Mouse (Mus musculus) heart, adult 9 months (tissue): ENCODE data around the gene Gng2.

Experiments
- DNase-seq, 2 experiments: peaks; one replicate each; pipeline ENCODE4 v3.0.0; 2022; ENCODE audit warnings: low spot score in 2 of 2

Gene Gng2

DNA sequence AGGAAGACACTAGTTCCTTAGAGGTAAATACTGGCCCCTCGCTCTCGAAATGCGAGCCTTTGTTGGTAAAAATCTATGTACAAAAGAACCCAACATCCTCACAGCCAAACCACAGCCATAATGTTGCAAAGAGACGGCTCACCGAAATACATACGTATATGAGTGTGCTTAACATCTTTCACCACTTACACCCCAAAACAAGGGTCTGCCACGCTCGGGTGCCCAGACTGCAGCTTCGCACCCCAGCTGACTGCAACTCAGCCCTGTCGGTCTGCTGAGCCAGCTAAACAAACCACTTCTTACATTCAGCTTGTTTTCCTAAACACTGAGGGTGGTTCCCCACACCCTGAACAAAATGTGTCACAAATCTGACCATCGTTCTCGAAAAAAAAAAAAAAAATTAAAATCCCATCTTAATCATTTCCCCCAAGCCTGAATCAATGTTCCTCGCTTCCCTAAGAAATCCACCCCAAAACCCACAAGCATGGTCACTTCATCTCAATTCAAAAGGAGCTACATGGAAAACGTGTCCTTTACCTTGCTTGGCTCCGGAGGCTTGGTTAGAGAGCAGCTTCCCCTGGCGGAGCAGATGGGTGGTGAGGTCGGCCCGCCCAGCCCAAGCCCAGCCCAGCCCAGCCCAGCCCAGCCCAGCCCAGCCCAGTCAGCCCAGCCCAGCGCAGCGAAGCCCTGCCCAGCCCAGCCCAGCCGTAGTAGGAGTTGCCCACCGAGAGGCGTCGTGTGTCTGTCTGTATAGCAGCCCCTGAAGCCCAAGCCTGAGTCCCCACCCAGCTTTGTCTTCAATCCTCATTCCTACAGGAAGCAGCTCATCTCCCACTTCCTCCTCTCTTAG, 781 bp downstream of the Gng2 start:
- peak; percentile 61 to 77 for DNase-seq

DNA sequence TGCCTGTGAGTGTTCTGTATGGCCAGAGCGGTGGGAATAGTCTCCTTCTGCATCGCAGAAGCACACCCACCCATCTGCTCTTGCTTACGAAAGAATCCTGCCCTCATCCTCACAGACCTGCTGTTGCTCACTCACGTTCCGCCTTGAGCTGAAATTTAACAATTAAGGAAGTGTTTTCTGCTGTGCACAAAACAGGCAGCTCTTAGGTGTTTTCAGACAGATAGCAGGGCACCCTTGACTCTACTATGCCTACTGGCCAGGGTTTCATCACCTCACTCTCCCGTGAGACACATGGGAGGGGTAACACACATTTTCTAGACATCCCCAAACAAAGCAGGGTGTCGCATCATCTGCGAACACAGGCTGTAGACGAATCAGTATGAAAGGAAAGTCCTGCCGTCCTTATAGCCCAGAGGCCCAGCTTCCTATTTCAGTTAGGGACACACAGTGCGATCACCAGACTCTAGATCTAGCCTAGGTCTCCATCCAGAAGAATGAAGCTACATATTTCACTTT, 2.4 kb downstream of the Gng2 start:
- DNase-seq: peak in 1 of 2 experiments; percentile 13

GRCm38 (mm10) chr14:19974429-19974828, 3.0 kb downstream of the Gng2 start:
- no peak for DNase-seq

DNA sequence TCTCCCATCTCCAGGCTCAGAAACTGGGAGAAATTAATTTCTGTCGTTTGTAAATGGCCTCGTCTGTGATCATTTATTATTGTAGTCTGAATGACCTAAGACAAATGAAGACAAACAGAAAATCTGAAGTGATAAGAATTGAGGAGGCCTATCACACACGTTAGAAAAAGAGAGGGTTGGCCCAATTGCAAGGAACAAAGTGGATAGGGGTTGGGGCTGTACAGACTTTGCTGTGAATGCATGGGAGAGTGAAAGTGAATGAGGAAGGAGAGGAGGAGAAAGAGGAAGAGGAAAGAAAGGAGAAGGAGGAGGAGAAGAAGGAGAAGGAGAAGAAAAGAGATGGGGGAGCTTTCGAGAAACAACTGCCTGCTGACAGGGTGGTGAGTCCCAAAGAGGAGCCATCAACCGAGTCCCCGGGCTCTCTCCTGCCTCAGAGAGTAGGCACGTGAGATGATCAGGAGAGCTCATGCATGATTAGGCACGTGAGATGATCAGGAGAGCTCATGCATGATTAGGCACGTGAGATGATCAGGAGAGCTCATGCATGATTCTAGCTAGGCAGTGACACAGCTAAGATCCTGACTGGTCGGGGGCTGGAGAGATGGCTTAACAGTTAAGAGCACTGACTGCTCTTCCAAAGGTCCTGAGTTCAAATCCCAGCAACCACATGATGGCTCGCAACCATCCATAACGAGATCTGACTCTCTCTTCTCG, 5.0 kb downstream of the Gng2 start:
- no peak for DNase-seq

DNA sequence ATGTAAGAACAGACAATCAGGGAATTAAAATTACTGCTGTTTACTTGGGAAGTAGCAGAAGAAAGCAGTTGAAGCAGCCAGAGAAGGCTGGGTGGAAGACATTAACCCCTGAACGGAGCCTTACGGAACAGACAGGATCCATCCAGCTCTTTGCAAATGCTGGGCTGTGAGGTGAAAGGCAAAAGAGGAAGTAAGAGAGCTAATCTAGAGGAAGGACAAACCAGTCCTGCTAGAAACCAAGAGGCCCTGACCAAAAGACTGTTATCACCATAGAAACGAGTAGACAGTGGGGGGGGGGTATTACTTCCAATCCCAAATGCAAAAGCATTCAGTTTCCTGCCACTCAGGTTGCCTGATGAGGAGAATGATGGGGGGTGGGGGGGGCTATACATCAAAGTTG, 6.6 kb downstream of the Gng2 start:
- DNase-seq: no peak

- no peak for DNase-seq
These were observed 7.2 kb downstream of the Gng2 start for GRCm38 (mm10) chr14:19970106-19970785.

DNA sequence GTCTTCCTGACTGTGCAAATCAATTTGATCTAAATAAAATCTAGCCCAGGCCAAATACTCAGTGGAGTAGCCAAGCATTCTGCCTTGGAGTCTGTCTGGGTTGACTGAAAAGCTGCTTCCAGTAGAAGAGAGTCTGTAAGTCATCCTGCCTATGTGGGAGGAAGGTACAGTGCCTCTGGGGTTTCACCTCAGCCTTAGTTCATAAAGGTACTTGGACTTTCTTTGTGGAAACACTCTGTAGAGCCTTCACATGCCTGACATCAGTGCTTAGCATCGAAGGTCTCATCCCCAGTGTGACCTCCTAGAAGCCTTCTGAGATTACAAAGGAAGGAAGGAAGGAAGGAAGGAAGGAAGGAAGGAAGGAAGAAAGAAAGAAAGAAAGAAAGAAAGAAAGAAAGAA, 7.9 kb downstream of the Gng2 start:
- no peak for DNase-seq

DNA sequence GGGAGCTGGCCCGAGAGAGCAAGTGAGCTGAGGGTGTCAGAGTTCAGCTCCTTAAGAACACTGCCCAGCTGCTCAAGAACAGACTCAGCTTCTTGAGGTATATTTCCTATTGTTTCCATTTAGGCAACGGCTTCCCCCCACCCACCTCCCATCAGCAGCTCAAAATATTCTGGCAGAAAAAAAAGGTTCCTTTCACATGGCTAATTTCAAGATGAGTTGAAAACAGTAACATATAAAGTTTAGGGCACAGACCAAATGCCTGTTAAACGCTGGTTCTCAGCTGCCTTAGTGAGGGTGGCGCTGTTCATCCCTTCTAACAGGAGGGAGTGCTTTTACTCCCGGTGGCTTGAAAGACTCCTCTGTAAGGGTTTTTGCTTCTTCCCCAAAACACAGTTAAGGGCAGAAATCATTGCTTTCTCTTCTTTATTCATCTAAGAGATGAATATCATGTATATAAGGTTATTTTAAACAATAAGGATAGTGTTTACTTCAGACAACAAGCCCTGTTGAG, 8.4 kb downstream of the Gng2 start:
- no peak for DNase-seq

- no peak for DNase-seq
These were observed 9.0 kb downstream of the Gng2 start for GRCm38 (mm10) chr14:19968321-19969010.

- no peak for DNase-seq
These were observed 9.9 kb downstream of the Gng2 start for GRCm38 (mm10) chr14:19967482-19967881.

GRCm38 (mm10) chr14:19963961-19964505, 13.4 kb downstream of the Gng2 start:
- no peak for DNase-seq

DNA sequence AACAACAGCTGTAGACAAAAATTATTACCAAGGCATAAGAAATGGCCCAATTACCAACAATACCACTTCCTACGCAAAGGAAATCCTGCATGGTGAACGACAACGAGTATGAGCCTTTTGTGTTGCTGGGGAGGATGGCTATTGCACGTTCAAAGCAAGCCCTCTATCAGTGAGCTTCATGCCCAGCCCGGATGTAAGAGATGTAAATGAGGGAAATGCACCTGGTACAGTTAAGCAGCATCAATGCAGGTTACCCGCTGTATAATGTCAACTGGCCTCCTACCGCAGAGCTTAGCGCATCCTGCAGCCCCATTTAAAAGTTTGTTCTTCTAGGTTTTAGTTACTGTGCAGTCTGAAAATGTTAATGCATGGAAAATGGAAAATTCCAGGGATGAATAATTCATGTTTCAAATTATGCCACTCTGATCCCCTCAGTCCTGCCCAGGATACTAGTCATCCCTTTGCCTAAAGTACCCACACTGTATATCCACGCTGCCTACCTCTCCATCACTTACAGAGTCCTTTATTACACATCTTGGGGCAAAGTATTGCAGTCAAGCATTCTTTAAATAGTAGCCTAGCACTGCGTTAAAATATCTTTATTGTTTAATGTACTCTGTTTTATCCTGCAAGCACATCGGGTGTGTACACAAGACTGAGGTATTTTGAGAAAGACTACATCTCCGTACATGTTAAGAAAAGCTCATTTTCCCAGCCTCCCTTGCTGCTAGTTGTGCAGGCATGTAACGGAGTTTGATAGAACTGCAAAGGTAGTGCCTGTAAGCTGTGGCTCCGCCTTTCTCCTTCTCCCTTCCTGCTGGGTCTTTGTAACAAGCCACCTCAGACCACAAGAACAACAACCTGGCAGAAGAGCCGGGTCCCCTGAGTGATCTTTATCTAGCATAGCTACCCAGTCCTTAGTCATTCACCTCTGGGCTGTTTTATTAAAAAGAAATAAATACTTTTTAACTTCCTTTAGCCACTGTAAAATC, 15.2 kb downstream of the Gng2 start:
- no peak for DNase-seq

- no peak for DNase-seq
These were observed 17.6 kb downstream of the Gng2 start for GRCm38 (mm10) chr14:19959860-19960259.

DNA sequence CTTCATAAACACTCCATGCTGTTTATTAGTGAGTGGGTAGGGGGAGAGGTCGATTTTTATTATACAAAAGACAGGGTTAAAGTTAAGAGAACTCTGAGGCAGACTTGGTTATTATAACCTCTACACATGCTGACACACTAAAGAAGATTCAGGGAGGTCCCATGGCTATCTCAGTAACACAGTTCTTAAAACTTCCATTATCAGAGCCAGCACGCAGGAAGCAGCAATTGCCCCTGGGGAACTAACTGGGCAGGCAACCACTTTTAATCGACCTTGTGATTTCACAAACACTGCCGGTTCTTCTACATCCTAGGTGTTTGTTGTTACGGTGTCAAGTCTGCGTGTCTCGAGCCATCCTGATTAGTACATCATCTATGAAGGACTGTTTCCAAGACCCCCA, 22.4 kb downstream of the Gng2 start:
- no peak for DNase-seq

- no peak for DNase-seq
These were observed 26.6 kb downstream of the Gng2 start for GRCm38 (mm10) chr14:19950812-19951211.

- DNase-seq: no peak
These were observed 28.0 kb downstream of the Gng2 start for GRCm38 (mm10) chr14:19949475-19949874.

DNA sequence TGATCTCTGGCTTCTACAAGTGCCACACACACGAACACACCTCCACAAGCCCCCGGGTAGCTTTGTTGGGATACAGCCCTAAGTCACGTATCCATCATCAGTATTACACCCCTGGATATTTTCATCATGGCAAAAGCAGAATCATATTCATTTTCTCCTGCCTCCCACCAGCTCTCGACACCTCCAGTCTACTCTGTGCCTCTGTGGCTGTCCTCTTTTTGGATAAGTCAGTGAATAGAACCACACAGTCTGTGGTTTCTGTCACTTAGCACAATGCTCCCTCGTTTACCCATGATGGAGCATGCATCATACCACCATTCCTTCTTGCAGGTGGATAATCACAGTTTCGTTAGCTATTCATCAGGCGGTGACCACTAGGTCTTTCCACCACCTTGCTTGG, 31.2 kb downstream of the Gng2 start:
- DNase-seq: no peak

- no peak for DNase-seq
These were observed 34.7 kb downstream of the Gng2 start for GRCm38 (mm10) chr14:19942732-19943131.

DNA sequence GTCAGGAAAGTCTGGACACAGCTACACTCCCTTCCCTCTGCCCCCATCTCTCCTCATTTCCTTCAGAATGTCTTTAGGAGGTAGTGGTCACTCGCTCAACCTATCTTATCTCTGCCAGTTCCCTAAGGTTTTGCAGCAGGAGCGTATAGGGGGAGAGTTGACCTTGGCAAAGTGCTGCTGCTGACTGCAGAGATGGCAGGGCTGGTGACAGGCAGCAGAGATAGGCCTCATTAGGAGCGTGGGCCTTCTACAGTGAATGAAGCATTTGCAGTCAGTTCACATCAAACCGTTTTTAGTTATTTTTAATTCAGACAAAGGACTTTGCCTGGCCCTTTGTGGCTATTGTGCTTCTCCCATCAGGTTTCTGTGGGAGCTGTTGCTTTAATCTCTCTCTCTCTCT, 35.1 kb downstream of the Gng2 start:
- DNase-seq: no peak

- no peak for DNase-seq
These were observed 37.4 kb downstream of the Gng2 start for GRCm38 (mm10) chr14:19940066-19940465.
